Mouse (Mus musculus) limb, embryonic 12.5 days (tissue): Measurements from ENCODE around the gene Foxe1. TPM values are rescaled to one million over a fixed set of nuclear protein-coding genes. Genes with fewer than 3 reads are reported as not detected.

Experiments
- ATAC-seq: fragments of 200-750 bp; cut with Nextera tagmentation; 2 replicates; pipeline ENCODE4 v1.8.0; 2017; ENCODE audit warnings: low read depth, moderate TSS enrichment; ENCODE audit not compliant: insufficient number of reproducible peaks, insufficient read depth, low FRiP score, low TSS enrichment
- H3K27ac ChIP-seq: fragments of 300-500 bp; sonication (generic); 2 replicates; pipeline ENCODE4 v1.5.1; 2016; ENCODE audit warnings: mild to moderate bottlenecking, moderate library complexity
- H3K27me3 ChIP-seq: fragments of 300-500 bp; sonication (generic); 2 replicates; pipeline ENCODE4 v1.6.1; 2016; ENCODE audit warnings: mild to moderate bottlenecking, moderate library complexity
- H3K36me3 ChIP-seq: fragments of 300-500 bp; sonication (generic); 2 replicates; pipeline ENCODE4 v1.6.1; 2016; ENCODE audit warnings: mild to moderate bottlenecking, moderate library complexity
- H3K4me1 ChIP-seq: fragments of 300-500 bp; sonication (generic); replicated peaks from 2 replicates; pipeline ENCODE4 v1.6.1; 2016
- H3K4me2 ChIP-seq: fragments of 300-500 bp; sonication (generic); 2 replicates; pipeline ENCODE4 v1.6.1; 2016; ENCODE audit warnings: mild to moderate bottlenecking, moderate library complexity
- H3K4me3 ChIP-seq: fragments of 300-500 bp; sonication (generic); replicated peaks from 2 replicates; pipeline ENCODE4 v1.5.1; 2016; ENCODE audit warnings: mild to moderate bottlenecking
- H3K9ac ChIP-seq: fragments of 300-500 bp; sonication (generic); replicated peaks from 2 replicates; pipeline ENCODE4 v1.6.1; 2016; ENCODE audit warnings: mild to moderate bottlenecking, moderate library complexity
- H3K9me3 ChIP-seq: fragments of 300-500 bp; sonication (generic); 2 replicates; pipeline ENCODE4 v1.6.1; 2016; ENCODE audit warnings: mild to moderate bottlenecking, moderate library complexity
- WGBS: fragments of 180-500 bp; shearing (Covaris S2); methylation state at CpG from one replicate; pipeline ENCODE4 v1.1.7; 2016; 5-methylcytosine and 5-hydroxymethylcytosine counted together
- polyA plus RNA-seq: library from polyadenylated mRNA; unstranded; fragments of >200 nt; fragmentation: Nextera tagmentation; extraction: Ambion mirVana; gene quantifications from 2 replicates; pipeline ENCODE4 v1.2.1, GENCODE M21; 2016

The Foxe1 gene
- polyA plus RNA-seq, 1 experiment from 2014 or later, result not detected

- Histone ChIP-seq H3K9ac (no peak overlapping the region), H3K4me2 (no peak overlapping the region), H3K36me3 (no peaks in the 10 kb centered on the region), H3K9me3 (no peaks in the 10 kb centered on the region), H3K27ac (no peak overlapping the region), H3K27me3 (peaks cover 97% of the 10 kb centered on the region), H3K4me3 (no peak overlapping the region), H3K4me1 (peaks cover 19% of the 10 kb centered on the region)
- no peak for ATAC-seq
- WGBS, result 2% methylated on average over 41 of the region's 41 CpGs
Observed at GRCm38 (mm10) chr4:46347580-46348515, 4.4 kb downstream of the Foxe1 start.

GRCm38 (mm10) chr4:46348897-46349296 is 5.5 kb downstream of the Foxe1 start:
- H3K9ac ChIP-seq, result no peak overlapping the region
- WGBS, result 19% methylated on average over 9 of the region's 9 CpGs

GRCm38 (mm10) chr4:46349530-46349929 is 6.1 kb downstream of the Foxe1 start:
- Histone ChIP-seq H3K4me1 (peaks cover 21% of the 10 kb centered on the region), H3K4me2 (no peak overlapping the region), H3K9ac (no peak overlapping the region), H3K27ac (no peak overlapping the region), H3K36me3 (no peaks in the 10 kb centered on the region), H3K4me3 (no peak overlapping the region), H3K27me3 (peaks cover 92% of the 10 kb centered on the region), H3K9me3 (no peaks in the 10 kb centered on the region)
- no peak for ATAC-seq
- 56% methylated on average over 5 of the region's 5 CpGs for WGBS

More at GRCm38 (mm10) chr4:46348897-46349296, 5.5 kb downstream of the Foxe1 start:
- Histone ChIP-seq H3K36me3 (no peaks in the 10 kb centered on the region), H3K9me3 (no peaks in the 10 kb centered on the region), H3K4me2 (no peak overlapping the region), H3K4me1 (peaks cover 25% of the 10 kb centered on the region), H3K4me3 (no peak overlapping the region), H3K27ac (no peak overlapping the region), H3K27me3 (peaks cover 96% of the 10 kb centered on the region)
- no peak for ATAC-seq

- peaks cover 81% of the 10 kb centered on the region for H3K27me3 ChIP-seq
- no peaks in the 10 kb centered on the region for H3K9me3 ChIP-seq
- H3K9ac ChIP-seq, result no peak overlapping the region
- WGBS, result 13% methylated on average over 10 of the region's 10 CpGs
- no peak for ATAC-seq
- H3K4me1 ChIP-seq, result peaks cover 18% of the 10 kb centered on the region
- no peak overlapping the region for H3K4me3 ChIP-seq
- H3K4me2 ChIP-seq, result peak overlapping the region; percentile 13; the same call in 1 of the 2 replicates
- H3K27ac ChIP-seq, result no peak overlapping the region
- H3K36me3 ChIP-seq, result no peaks in the 10 kb centered on the region
Observed at GRCm38 (mm10) chr4:46353045-46353444, 9.6 kb downstream of the Foxe1 start.

GRCm38 (mm10) chr4:46356351-46357133 is 13.1 kb downstream of the Foxe1 start:
- 49% methylated on average over 12 of the region's 12 CpGs for WGBS
- 0 out of 2 replicates have a peak, but pooled peaks have one; percentile 31 for ATAC-seq

GRCm38 (mm10) chr4:46359539-46360253 is 16.3 kb downstream of the Foxe1 start:
- Histone ChIP-seq H3K36me3 (no peaks in the 10 kb centered on the region), H3K4me3 (no peak overlapping the region), H3K9me3 (no peaks in the 10 kb centered on the region), H3K4me1 (no peaks in the 10 kb centered on the region), H3K27ac (no peak overlapping the region), H3K9ac (no peak overlapping the region), H3K4me2 (no peak overlapping the region), H3K27me3 (peaks cover 21% of the 10 kb centered on the region)
- 81% methylated on average over 12 of the region's 12 CpGs for WGBS
- no peak for ATAC-seq

More at GRCm38 (mm10) chr4:46356351-46357133, 13.1 kb downstream of the Foxe1 start:
- Histone ChIP-seq H3K4me1 (peaks cover 18% of the 10 kb centered on the region), H3K27ac (no peak overlapping the region), H3K27me3 (peaks cover 46% of the 10 kb centered on the region), H3K9me3 (no peaks in the 10 kb centered on the region), H3K36me3 (no peaks in the 10 kb centered on the region), H3K4me3 (no peak overlapping the region), H3K9ac (no peak overlapping the region), H3K4me2 (no peak overlapping the region)

- peaks cover 14% of the 10 kb centered on the region for H3K27me3 ChIP-seq
- WGBS, result 70% methylated on average over 5 of the region's 5 CpGs
- no peak for ATAC-seq
Observed at GRCm38 (mm10) chr4:46361258-46361657, 17.8 kb downstream of the Foxe1 start.

GRCm38 (mm10) chr4:46364360-46364759 is 21.0 kb downstream of the Foxe1 start:
- Histone ChIP-seq H3K4me3 (no peak overlapping the region), H3K36me3 (no peaks in the 10 kb centered on the region), H3K27ac (no peak overlapping the region), H3K9ac (no peak overlapping the region), H3K4me1 (no peaks in the 10 kb centered on the region), H3K27me3 (peaks cover 31% of the 10 kb centered on the region), H3K9me3 (peaks cover 3% of the 10 kb centered on the region; the same call in 1 of the 2 replicates), H3K4me2 (no peak overlapping the region)
- no peak for ATAC-seq
- 81% methylated on average over 2 of the region's 2 CpGs for WGBS

More at GRCm38 (mm10) chr4:46361258-46361657, 17.8 kb downstream of the Foxe1 start:
- Histone ChIP-seq H3K9me3 (no peaks in the 10 kb centered on the region), H3K27ac (no peak overlapping the region), H3K4me2 (no peak overlapping the region), H3K36me3 (no peaks in the 10 kb centered on the region), H3K4me1 (no peaks in the 10 kb centered on the region), H3K4me3 (no peak overlapping the region), H3K9ac (no peak overlapping the region)

GRCm38 (mm10) chr4:46367487-46367959 is 24.1 kb downstream of the Foxe1 start:
- H3K4me1 ChIP-seq, result peaks cover 8% of the 10 kb centered on the region
- H3K36me3 ChIP-seq, result no peaks in the 10 kb centered on the region
- H3K9me3 ChIP-seq, result peaks cover 3% of the 10 kb centered on the region; the same call in 1 of the 2 replicates
- no peak overlapping the region for H3K4me2 ChIP-seq
- 8% methylated on average over 12 of the region's 12 CpGs for WGBS
- H3K27ac ChIP-seq, result no peak overlapping the region
- peaks cover 36% of the 10 kb centered on the region for H3K27me3 ChIP-seq
- no peak overlapping the region for H3K4me3 ChIP-seq
- no peak for ATAC-seq
- no peak overlapping the region for H3K9ac ChIP-seq

GRCm38 (mm10) chr4:46369070-46369469 is 25.7 kb downstream of the Foxe1 start:
- no peaks in the 10 kb centered on the region for H3K36me3 ChIP-seq
- H3K4me3 ChIP-seq, result no peak overlapping the region
- peaks cover 36% of the 10 kb centered on the region for H3K27me3 ChIP-seq
- ATAC-seq, result no peak
- 62% methylated on average over 4 of the region's 4 CpGs for WGBS
- H3K4me1 ChIP-seq, result peaks cover 8% of the 10 kb centered on the region
- H3K9me3 ChIP-seq, result peaks cover 3% of the 10 kb centered on the region; the same call in 1 of the 2 replicates
- H3K4me2 ChIP-seq, result no peak overlapping the region
- no peak overlapping the region for H3K9ac ChIP-seq
- no peak overlapping the region for H3K27ac ChIP-seq
